Comparison of ENCODE assay signal across 15 mouse cellular contexts in the genomic region with DNA sequence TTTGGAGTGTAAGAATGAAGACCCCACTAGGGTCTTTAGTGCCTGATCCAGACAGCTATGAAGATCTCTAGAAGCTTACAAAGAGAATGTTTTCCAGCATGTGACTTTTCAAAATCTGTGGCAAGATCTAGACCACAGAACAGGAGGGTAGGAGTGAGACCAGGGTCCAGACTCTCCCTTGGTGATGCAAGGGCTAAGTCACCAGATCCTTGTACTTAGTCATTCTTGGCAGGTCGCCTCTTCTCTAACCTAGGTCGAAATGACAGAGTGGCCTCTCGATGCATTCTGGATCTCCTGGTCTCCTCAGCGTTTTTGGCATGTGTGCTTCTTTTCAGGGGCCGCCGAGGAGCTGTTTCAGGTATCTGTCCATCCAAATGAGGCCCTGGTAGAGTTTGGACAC.
DNase-seq lines count a peak whose midpoint lies in the region.
"Had no signal": no experiment of that assay in that cellular context is flagged by ENCODE, and none has a peak within 500 bp of the region (broad histone marks: within the 10 kb centered on the region; RNA-seq: fewer than 3 reads in every experiment).

No protein-coding gene starts in this region.

- DNase-seq in cerebellum, adult 9-11 months = peak; percentile 49
- DNase-seq in cerebellum, postnatal 10 days = no peak
- peak; percentile 70 for DNase-seq in 416B (ENCODE audit: low read depth)
- DNase-seq in NIH3T3 (ENCODE audit: low read depth) = peak; percentile 16
- no peak for DNase-seq in right cerebral cortex, adult 18-20 months
- no peak for DNase-seq in testis, postnatal 14 days (ENCODE audit: low spot score)
- DNase-seq: adrenal gland, postnatal 14 days; B cell, adult 2 months; cerebellum, adult 11 months; cerebellum, adult 8-10 months; embryo, embryonic 11 days; gastrocnemius, postnatal 25 days; heart, adult 11 months; kidney, adult 11 months; kidney, adult 8-10 months had no signal

Comparison
In these comparisons a context has a peak if more than half of its experiments do, and no peak if none do; other contexts are left out.
1. DNase-seq: peak in cerebellum, adult 9-11 months (single experiment), 416B (single experiment) and NIH3T3 (single experiment); none in cerebellum, postnatal 10 days (0 of 2), right cerebral cortex, adult 18-20 months (single experiment) and testis, postnatal 14 days (single experiment).